Mouse (Mus musculus) right cerebral cortex, postnatal 36 days (tissue): Measurements from ENCODE around the gene Mink1.

Experiments
- DNase-seq, 2 experiments: peaks; one replicate each; pipeline ENCODE4 v3.0.0; 2022; ENCODE audit warnings: low spot score in 2 of 2, mixed read lengths in 1 of 2

The Mink1 gene

GRCm38 (mm10) chr11:70594253-70594989 lies 31.7 kb downstream of the Mink1 start:
- no peak for DNase-seq

GRCm38 (mm10) chr11:70595638-70596037 lies 33.0 kb downstream of the Mink1 start:
- DNase-seq = no peak

DNA sequence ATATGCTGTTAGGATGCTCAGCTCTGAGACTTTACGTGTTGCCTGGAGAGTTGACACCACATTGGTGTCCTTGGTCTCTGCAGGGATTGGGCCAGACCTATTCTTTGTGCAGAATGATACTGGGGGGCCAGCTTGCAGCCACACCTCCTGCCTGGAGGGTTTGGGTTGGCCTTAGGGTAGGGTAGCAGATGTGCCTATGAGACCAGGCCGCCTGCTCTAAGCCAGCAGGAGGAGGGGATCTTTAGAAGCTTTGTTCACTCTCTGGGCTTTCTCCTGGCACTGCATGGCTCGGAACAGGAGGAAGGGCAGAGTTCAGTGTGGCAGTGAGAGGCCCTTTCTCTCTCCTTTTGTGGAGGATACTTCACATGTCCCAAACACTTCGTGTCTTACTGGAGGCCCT lies 33.4 kb downstream of the Mink1 start:
- no peak for DNase-seq

DNA sequence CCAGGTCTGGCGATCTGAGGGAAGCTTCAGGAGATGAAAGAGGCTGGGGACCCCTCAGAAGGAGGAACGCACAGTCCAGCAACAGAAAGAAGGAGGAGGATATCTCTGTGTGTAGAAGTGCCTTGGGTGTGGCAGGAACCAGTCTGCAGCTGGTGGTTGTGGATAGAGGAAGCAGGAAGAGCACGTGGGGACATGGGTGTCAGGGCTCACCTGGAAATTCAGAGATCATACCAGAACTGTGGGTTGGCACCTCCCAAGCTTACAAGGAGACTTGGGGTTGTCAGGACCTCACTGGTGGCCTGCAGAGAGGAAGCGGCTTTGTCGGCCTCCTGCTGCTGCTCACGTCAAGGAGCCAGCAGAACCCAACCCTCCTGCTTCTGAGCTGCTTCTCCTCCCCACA lies 34.6 kb downstream of the Mink1 start:
- no peak for DNase-seq

- DNase-seq = no peak
These were observed 35.8 kb downstream of the Mink1 start for GRCm38 (mm10) chr11:70598451-70598953.

- peak in 1 of 2 experiments; percentile 48 for DNase-seq
These were observed 42.4 kb downstream of the Mink1 start for GRCm38 (mm10) chr11:70605024-70605566.

DNA sequence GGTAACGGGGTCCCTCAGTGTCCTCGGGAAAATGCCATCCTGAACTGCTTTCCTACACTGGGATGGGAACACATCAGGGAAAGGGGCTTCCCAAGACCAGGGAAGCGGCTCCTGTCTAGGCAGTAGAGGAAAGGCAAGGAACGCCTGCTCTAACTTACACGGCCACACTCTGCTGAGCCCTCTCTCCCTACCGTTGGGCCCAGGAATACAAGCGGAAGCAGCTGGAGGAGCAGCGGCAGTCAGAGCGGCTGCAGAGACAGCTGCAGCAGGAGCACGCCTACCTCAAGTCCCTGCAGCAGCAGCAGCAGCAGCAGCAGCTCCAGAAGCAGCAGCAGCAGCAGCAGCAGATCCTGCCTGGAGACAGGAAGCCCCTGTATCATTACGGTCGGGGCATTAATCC lies 44.0 kb downstream of the Mink1 start:
- no peak for DNase-seq

- no peak for DNase-seq
These were observed 44.9 kb downstream of the Mink1 start for GRCm38 (mm10) chr11:70607611-70608010.

DNA sequence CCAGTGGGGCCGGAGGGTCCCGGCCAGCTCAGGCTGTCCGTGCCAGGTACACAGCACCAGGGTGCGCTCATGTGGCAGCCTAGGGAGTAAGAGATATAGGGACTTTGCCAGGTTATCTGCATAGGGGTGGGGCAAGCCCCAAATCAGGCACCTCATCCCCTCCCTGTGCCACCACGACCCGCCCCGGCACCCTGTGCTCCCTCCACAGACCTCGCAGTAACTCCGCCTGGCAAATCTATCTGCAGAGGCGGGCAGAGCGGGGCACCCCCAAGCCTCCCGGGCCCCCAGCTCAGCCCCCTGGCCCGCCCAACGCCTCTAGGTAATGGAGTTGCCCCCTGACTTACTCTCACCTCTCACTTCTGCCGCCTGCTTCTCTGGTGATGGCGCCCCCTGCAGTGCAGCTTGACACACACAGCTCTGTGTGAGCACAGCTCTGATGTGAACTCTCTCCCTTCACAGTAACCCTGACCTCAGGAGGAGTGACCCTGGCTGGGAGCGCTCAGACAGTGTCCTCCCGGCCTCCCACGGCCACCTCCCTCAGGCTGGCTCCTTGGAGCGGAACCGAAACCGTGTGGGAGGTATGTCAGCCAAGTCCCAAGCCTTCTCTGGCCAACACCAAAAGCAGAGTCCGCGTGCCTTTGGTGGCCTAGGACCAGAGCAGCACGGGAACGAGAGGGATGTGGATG lies 45.8 kb downstream of the Mink1 start:
- DNase-seq = no peak

DNA sequence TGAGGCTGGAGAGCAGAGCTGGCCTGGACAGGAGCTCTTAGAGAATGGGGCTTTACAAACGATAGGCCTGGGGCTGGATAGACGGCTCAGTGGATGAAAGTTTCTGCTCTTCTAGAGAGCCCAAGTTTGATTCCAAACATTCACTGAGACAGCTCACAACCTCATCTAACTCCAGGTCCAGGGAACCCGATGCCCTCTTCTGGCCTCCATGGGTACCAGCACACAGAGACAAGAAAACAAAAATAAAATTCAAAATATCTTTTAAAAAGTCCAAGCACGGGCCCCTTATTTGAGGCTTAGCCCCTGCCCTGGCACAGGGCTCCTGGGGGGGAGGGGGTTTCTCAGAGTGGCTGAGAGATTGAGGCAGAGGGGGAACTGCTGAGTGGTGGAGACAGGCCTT lies 48.1 kb downstream of the Mink1 start:
- no peak for DNase-seq

DNA sequence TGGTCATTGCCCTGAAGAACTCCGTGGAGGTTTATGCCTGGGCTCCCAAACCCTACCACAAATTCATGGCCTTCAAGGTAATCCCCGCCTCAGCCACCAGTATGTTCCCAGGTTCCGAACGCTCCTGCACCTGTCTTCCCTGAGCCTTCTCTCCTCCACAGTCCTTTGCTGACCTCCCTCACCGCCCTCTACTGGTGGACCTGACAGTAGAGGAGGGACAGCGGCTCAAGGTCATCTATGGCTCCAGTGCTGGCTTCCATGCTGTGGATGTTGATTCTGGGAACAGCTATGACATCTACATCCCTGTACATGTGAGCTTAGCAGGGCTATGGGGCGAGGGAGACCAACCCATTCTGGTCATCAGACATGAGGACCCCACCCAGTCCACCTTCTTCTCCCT lies 49.8 kb downstream of the Mink1 start:
- no peak for DNase-seq

GRCm38 (mm10) chr11:70615074-70615473 lies 52.4 kb downstream of the Mink1 start:
- DNase-seq = no peak

GRCm38 (mm10) chr11:70615516-70616093 lies 52.9 kb downstream of the Mink1 start, which contains the start of gene 4930544D05Rik:
Gene 4930544D05Rik (plus strand): TSS chr11:70615848.
- no peak for DNase-seq

GRCm38 (mm10) chr11:70619101-70619500 lies 56.4 kb downstream of the Mink1 start, which contains the start of gene Chrne:
Gene Chrne (minus strand): TSS chr11:70619216.
- no peak for DNase-seq

GRCm38 (mm10) chr11:70621972-70622814 lies 59.5 kb downstream of the Mink1 start:
- DNase-seq = no peak

DNA sequence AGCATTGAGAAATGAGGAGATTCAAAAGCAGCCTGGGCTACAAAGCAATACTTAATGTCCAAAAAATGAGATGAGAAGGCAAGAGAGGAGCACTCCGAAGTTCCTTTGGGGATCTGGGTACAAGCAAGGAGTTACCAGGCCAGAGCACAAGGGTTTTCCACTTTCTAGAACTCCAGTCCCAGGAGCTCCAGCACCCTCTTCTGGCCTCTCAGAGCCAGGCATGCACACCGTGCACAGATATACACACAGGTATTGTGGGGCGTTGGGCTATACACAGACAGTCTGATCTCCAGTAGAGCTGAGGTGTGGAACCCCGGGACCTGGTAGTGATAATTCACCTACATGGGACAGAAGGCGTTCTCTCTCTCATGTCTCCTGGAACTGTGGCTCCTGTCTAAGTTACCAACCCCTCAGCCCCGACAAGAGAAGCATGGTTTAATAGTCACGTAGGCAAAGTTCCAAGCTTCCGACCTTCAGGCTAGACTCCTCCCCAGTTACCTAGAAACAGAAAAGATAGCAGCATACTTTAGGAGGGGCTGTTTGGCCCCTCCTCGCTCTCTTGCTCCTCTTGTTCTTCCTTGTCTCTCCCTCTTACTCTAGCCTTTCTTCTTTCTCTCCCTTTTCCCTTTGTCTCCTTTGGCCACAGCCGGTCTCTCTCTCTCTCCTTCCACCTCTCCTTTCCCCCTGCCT lies 60.5 kb downstream of the Mink1 start:
- no peak for DNase-seq

DNA sequence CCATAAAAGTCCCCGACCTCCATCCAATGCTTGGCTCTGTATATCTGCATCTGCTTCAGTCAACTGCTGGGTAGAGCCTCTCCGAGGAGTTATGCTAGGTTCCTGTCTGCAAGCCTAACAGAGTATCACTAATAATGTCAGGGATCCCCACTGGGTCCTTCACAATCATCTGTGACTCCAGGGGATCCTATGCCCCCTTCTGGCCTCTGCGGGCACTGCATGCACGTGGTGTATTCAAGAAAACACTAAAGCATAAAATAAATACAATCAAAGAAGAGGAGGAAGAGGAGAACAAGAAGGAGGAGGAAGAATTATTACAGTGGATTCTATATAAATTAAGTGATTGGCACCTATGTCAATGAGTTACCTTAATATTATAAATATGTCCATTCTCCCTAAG lies 62.8 kb downstream of the Mink1 start:
- DNase-seq = no peak

DNA sequence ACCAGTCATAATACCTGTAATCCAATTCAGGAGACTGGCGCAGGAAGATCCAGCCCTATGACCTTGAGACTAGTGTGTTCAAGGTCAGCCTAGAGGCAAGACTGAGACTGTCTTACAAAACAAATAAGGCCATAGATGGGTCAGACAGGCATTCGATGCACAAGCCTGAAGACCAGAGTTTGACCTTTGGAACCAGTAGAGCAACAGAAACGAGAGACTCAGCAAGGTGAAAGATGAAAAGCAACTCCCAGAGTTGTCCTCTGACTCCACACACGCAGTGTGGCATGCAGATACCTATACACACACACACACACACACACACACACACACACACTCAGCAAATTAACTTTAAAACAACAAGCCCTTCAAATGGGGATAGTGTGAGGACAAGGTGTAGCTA lies 64.2 kb downstream of the Mink1 start:
- DNase-seq = no peak

DNA sequence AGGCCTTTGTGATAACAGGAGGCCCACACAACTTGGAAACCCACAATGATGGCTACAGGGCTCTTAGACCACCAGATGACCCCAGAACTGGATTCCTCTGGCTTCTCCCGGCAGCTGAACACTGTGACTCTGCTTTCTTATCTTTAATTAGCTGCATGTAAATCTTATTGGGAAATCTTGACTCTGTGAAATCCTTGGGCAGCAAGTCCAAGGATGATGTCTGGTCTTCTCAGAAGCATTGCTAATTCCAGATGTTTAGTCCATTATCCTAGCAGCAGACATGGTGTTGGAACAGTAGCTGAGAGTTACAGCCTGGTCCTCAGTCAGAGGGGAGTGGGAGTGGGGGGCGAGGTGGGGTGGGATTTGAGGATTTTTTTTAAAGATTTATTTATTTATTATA lies 65.8 kb downstream of the Mink1 start:
- no peak for DNase-seq

DNA sequence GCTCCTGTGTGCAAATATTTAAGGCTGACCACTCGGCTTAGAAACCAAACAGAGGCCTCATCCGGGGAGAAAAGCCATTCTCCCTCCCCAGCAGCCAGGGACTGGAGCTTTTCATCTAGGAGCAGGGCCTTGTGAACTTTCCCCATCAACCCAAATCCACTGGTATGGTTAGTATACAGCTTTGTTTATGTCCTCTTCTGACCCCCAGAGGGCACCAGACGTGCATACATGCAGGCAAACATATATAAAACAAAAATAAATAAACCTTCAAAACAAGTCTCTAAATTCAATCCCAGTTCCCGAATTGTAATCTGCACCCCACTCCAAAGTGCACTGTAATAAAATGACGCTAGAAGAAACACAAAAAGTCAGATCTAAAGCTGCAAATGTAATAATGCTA lies 66.9 kb downstream of the Mink1 start:
- no peak for DNase-seq

DNA sequence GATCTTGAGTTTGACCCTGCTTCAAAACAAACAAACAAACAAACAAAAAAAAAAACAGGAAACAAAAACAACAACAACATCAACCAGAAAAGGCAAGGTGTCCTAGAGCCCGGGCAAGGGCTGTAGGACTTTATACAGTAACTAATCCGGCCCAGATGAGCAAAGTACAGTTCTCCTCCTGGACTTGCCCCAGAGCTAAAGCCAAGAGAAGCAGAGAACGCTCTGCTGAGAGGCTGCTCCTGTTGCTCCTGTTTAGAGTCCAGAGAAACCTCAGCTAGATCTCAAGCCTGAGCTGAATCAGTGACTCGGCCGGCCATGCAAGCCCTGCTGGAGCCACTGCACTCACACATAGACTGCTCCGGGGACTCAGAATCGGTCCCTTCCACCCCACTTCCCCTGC lies 67.4 kb downstream of the Mink1 start:
- no peak for DNase-seq
